Mouse (Mus musculus) A20 (cell line): ENCODE measurements around the gene Wbp4.
"Not testable (repeated sequence)": the region's sequence is repeated elsewhere in the genome, so short reads cannot be mapped to it uniquely, and the experiment has no call there.

ENCODE experiments used
- DNase-seq: peaks from one replicate; pipeline ENCODE4 v3.0.0-alpha.2; 2011; ENCODE audit warnings: low read depth, low spot score

The Wbp4 gene

DNA sequence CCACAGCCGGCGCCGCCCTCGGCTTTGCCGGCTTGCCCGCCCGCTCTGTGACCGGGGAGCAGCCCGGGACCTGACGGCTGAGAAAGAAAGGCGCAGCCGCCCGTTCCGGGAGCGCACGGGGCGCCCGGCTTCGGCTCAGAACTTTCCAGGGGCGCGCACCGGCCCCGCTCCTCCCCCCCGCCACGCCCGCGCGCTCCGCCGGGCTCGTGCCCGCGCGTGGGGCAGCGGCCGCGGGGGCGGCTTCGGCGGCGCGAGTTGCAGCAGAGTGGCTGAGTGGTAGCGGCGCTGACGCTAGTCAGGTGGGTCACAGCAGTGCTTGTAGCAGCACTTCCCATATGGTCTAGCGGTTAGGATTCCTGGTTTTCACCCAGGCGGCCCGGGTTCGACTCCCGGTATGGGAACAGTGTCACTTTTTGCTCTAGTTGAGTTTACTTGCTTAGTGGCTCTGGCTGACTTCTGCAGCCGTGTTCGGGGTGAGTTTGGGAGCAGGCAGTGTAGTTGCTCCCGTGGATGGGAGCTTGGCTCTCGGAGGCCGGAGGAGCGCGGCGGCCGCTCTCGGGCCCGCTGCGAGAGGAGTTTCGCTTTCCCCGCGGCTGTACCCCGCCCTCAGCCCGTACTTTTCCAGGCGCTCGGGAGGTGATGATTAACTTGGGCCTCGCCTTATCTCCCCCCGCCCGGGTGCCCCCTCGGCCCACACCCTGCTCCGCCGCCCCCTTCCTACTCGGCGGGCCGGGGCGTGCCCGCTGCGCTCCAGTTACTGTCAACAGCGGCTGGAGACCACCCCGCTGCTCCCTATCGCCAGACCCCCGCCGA, at the start of gene Wbp4:
Gene Wbp4, minus strand, starts transcription at position 182 of the 813 bp plus-strand sequence.
- DNase-seq, result peak; percentile 93

- peak; percentile 63 for DNase-seq
Measured at GRCm38 (mm10) chr14:79530761-79531160, 49.4 kb upstream of the Wbp4 start.

DNA sequence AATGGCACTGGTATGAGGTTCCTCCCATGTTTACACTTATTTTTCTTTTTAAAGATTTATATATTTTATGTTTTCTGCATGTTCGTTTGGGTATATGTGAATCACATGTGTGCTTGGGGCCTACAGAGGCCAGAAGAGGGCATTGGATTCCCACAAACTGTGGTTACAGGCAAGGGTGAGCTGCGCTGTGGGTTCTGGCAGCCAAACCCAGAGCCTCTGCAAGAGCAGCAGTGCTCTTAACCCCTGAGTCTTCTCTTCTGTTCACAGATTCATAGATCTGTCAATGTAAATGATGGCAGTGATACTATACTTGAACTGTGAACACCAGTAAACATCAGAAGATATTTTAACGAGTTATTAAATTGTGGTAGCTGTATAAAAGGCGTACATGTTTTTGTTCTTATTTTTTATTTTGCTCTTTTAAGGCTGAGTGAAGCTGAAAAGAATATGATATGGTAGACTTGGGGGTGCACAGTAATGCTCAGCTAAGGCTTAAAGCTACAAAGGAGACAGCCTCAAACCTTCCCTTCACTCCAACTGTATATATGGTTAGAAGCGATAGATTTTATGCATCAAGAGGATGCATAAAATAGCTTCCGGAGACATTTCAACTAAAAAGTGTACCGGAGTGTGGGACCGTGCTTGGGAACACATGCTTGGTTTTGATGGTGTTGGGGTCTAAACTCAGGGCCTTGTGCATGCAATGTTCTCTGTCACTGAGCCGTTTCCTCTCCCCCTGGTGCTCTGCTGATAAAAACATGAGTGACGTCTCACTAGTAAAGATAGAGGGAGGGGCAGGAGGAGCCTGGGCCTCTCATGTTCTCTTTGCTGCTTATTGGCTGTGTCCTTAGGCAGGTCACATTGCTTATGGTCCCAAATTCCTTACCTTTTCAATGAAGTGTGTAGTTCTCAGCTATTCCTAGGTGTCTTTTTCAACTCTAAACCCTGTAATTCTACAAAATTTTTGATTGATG, 48.5 kb upstream of the Wbp4 start:
- peak; percentile 80 for DNase-seq

DNA sequence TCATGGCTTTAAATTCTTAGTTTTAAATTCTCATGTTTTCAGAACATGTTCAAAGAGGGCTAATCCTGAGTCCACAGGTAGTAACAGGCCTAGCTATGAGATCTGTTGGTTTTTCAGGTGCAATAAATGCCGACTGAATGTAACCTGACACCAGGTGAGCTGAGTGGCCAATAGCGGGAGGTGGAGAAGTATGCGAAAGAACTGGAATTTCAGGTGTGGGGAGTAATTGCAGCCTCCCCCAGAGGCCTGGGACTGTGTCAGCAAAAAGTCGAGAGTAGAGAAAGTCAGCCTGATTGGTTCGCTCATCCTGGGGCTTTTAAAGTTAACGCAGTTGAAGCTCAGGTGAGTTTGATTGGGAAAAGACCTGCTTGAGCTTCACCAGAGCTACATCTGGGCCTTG, 46.4 kb upstream of the Wbp4 start:
- DNase-seq, result no peak

- not testable (repeated sequence) for DNase-seq
Measured at GRCm38 (mm10) chr14:79526106-79526505, 44.8 kb upstream of the Wbp4 start.

DNA sequence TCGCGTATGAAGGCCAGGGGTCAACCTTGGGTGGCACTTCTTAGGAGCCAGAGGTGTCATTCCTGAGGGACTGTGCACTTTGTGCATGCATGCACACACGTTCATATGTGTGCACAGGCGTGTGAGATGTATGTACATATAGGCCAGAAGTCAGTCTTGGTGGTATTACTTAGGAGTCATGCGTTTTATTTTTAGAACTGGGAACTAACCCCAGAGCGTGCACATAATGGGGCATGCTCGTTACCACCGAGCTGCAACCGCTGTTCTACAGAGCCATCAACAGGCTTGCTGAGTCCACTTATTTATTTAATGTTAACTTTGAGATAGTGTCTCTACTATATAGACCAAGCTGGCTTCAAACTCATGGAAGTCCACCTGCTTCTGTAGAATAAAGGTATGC, 41.1 kb upstream of the Wbp4 start:
- DNase-seq, result peak; percentile 74

- peak; percentile 83 for DNase-seq
Measured at GRCm38 (mm10) chr14:79521471-79522117, 40.3 kb upstream of the Wbp4 start.

- DNase-seq, result peak; percentile 76
Measured at GRCm38 (mm10) chr14:79521056-79521455, 39.7 kb upstream of the Wbp4 start.

DNA sequence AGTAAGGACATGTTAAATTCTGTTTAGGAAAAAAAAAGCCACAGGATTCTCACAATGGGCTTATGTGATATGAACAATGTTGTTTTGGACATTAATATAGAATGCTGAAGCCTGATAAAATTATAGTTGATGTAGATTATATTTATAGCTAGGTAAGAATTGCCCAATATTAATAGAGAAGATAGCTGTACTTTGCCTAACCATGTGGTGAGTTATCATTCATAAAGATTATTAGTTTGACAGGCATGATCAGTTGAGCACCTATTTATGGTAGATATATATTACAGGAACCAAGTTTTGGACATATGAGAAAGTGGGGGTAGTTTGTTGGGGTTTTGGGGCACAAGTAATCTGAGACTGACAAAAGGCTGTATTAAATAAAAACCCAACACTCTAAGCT, 39.3 kb upstream of the Wbp4 start:
- no peak for DNase-seq

- DNase-seq, result peak; percentile 89
Measured at GRCm38 (mm10) chr14:79519663-79519975, 38.3 kb upstream of the Wbp4 start.

DNA sequence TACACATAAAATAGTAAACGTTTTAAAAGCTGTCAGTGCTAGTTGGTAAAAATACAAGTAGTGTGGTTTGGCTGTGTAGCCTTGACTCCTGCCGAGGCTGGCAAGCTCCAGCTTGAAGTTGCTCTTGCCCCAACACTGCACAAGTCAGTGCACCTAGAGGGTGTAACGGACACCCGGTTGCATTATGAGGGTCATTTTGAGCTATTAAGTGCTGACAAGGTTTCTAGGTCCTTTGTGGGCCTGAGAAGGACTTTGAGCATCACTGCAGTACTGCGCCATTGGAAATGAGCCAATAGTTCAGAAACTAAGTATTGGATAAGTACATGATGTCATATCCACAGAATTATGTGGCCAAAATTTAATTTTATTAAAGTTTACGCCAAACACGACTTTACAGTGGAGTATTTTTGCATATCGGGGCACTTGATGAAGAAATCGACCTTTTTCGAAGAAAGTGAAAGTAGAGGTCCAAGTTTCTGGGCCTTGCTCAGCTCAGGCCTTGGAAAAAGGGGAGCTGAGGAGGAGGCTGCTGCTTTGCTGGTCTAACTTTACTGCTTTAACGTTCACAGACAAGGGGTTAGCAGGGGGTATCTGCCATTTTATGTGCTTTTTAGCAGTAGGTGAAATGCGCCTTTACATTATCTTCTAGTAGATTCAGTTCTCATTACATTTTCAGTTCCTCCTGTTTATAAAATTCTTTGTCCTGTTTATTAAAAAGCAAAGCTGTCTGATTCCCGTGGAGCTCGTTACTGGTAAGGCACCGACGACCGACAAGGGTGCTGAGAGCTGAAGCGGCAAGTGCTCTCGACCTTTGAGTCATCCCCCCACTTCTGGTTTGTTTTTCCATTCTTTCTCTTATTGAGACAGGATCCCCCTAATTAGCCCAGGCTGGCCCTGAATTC, 37.7 kb upstream of the Wbp4 start:
- peak; percentile 81 for DNase-seq

DNA sequence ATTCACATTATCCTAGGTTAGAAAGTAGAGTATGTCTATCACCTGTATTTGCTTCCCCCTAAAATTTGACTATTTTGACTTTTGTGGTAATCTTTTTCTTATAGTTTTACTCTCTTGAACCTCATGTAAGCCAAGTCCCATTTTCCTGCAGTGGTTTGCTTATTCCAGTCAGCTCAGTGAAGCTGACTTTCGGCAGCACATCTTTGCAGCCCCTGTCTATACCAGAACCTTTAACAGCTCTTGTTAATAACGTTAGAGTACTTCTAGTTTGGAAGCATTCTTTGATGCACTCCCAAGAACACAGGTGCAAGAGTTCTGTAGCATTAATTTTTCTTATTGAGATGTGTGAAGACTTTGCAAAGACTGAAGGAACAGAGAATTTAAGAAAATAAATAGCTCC, 36.8 kb upstream of the Wbp4 start:
- DNase-seq, result no peak

- peak; percentile 54 for DNase-seq
Measured at GRCm38 (mm10) chr14:79517185-79517740, 35.9 kb upstream of the Wbp4 start.

DNA sequence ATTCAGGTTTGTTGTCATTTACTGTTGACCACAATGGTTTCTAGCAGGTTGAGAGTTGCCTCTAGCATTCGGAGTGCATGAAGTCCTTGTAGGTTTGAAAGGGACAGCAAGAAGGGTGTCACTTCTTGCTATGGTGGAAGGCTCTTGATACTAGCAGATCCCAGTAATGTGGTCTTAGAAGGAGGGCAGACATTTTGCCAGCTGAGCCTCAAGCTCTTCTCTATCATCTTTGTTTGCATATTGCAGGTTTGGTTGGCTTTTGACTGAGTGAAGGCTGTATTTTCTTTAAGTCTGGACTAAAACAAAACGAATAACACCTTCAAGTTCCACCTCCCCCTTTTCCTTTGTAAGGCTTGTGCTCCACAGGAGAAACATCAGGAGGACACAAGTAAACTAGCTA, 35.4 kb upstream of the Wbp4 start:
- DNase-seq, result peak; percentile 62

GRCm38 (mm10) chr14:79516243-79516610, 34.9 kb upstream of the Wbp4 start:
- DNase-seq, result peak; percentile 70

GRCm38 (mm10) chr14:79515511-79516242, 34.4 kb upstream of the Wbp4 start:
- DNase-seq, result peak; percentile 93

GRCm38 (mm10) chr14:79515100-79515499, 33.8 kb upstream of the Wbp4 start:
- no peak for DNase-seq

- DNase-seq, result no peak
Measured at GRCm38 (mm10) chr14:79513951-79514350, 32.6 kb upstream of the Wbp4 start.

- no peak for DNase-seq
Measured at GRCm38 (mm10) chr14:79511521-79511920, 30.2 kb upstream of the Wbp4 start.

DNA sequence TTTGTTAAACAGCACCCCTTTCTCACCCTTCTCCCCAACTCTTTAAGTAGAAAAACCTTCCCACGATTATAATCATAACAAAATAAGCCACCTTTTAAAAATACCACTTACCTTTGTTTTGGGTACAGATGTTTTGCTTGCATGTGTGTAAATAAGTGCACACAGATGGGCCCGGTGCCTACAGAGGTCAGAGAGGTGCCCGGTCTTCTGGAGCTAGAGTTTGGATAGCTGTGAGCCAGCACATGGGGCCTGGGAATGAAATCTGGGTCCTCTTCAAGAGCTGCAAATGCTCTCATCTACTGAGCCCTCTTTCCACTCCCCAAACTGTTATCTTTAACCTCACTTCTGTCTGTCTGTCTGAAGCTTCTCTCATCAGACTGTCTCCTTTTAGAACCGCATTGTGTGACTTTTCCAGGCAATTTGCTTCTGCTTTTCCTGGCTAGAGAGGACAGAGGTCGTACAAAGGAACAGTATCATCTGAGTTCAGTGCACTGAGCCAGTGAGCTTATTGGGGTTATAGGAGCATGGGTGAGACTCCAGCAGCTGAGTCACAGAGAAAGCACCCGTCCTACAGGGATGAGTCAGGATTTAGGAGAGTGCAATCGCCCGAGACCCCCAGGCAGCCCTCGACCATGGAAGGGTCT, 27.5 kb upstream of the Wbp4 start:
- DNase-seq, result no peak
